Mouse (Mus musculus) CH12.LX (cell line): ENCODE data around the gene Lypd4.

Experiments
- CTCF ChIP-seq, 2 experiments: IDR thresholded peaks in 1 of 2; conservative IDR thresholded peaks in 1 of 2; 2 replicates each; pipeline ENCODE4 v1.5.1; 2011 to 2012; ENCODE audit warnings: low read depth in 2 of 2, low read length in 2 of 2, improper control_type of control experiment in 1 of 2, inconsistent platforms in 1 of 2, mild to moderate bottlenecking in 1 of 2, moderate library complexity in 1 of 2
- EP300 ChIP-seq: IDR thresholded peaks from 2 replicates; pipeline ENCODE4 v1.6.1; 2011; ENCODE audit warnings: low read length, improper control_type of control experiment
- ETS1 ChIP-seq: conservative IDR thresholded peaks from 2 replicates; pipeline ENCODE4 v1.6.1; 2012; ENCODE audit warnings: low read depth, mild to moderate bottlenecking, inconsistent platforms, low read length, improper control_type of control experiment, moderate library complexity
- MEF2A ChIP-seq: IDR thresholded peaks from 2 replicates; pipeline ENCODE4 v1.6.1; 2014; ENCODE audit warnings: low read depth, mild to moderate bottlenecking, inconsistent platforms, low read length, improper control_type of control experiment, borderline replicate concordance
- MYC ChIP-seq: IDR thresholded peaks from 2 replicates; pipeline ENCODE4 v1.6.1; 2011; ENCODE audit warnings: low read depth, mild to moderate bottlenecking, improper control_type of control experiment, low read length
- NRF1 ChIP-seq: IDR thresholded peaks from 2 replicates; pipeline ENCODE4 v1.6.1; 2014; ENCODE audit warnings: low read depth, mild to moderate bottlenecking, inconsistent platforms, low read length, improper control_type of control experiment, moderate library complexity
- POLR2A ChIP-seq: IDR thresholded peaks from 2 replicates; pipeline ENCODE4 v1.6.1; 2011; ENCODE audit warnings: low read depth, mild to moderate bottlenecking, improper control_type of control experiment, low read length
- POLR2AphosphoS2 ChIP-seq: IDR thresholded peaks from 2 replicates; pipeline ENCODE4 v1.6.1; 2011; ENCODE audit warnings: low read depth, low read length, improper control_type of control experiment
- RAD21 ChIP-seq: IDR thresholded peaks from 2 replicates; pipeline ENCODE4 v1.6.1; 2011; ENCODE audit warnings: low read depth, mild to moderate bottlenecking, low read length, improper control_type of control experiment, moderate library complexity
- RCOR1 ChIP-seq: conservative IDR thresholded peaks from 2 replicates; pipeline ENCODE4 v1.6.1; 2012; ENCODE audit warnings: low read depth, mild to moderate bottlenecking, inconsistent platforms, low read length, improper control_type of control experiment
- UBTF ChIP-seq: IDR thresholded peaks from 2 replicates; pipeline ENCODE4 v1.6.1; 2012; ENCODE audit warnings: low read depth, mild to moderate bottlenecking, inconsistent platforms, low read length, improper control_type of control experiment, moderate library complexity
- USF1 ChIP-seq: IDR thresholded peaks from 2 replicates; pipeline ENCODE4 v1.6.1; 2014; ENCODE audit warnings: low read depth, mild to moderate bottlenecking, inconsistent platforms, low read length, improper control_type of control experiment
- ZKSCAN1 ChIP-seq: IDR thresholded peaks from 2 replicates; pipeline ENCODE4 v1.6.1; 2012; ENCODE audit warnings: low read depth, inconsistent platforms, low read length, improper control_type of control experiment, borderline replicate concordance
- ZNF384 ChIP-seq: IDR thresholded peaks from 2 replicates; pipeline ENCODE4 v1.6.1; 2012; ENCODE audit warnings: low read depth, low read length, improper control_type of control experiment, inconsistent platforms

DNA sequence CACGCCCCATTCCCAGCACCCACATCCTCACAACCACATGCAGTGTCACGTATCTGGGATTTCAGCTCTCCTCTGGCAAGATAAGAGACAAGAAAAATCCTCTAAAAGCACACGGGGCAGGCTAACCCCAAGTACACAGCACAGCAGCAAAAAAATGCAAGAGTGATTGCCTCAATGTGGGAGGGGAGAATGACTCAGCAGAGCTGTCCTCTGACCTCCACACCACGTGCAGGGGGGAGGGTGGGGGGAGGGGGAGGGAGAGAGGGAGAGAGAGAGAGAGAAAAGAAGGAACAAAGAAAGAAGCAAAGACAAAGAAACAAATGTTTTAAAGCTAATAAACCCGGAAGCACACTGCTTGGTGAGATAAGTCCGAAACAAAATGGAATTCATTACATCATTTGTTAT is 18.8 kb downstream of the Lypd4 start:
- TF ChIP-seq POLR2A (peak; percentile 58), RCOR1 (no peak), ZKSCAN1 (no peak), RAD21 (no peak), CTCF (conservative IDR thresholded peaks at IDR 0.05 in 1 of 2, IDR thresholded peaks at IDR 0.05 in 1 of 2; ENCODE audit: low read depth in 2 of 2, low read length in 2 of 2) (no peak), MEF2A (peak; percentile 48; the same call in 1 of the 2 replicates), UBTF (no peak), MYC (peak; percentile 94), NRF1 (no peak), USF1 (peak; percentile 63), POLR2AphosphoS2 (no peak), ZNF384 (peak; percentile 89), ETS1 (peak; percentile 88), EP300 (peak; percentile 67)
